Comparison of ENCODE assay signal across 20 mouse cellular contexts in the genomic region with DNA sequence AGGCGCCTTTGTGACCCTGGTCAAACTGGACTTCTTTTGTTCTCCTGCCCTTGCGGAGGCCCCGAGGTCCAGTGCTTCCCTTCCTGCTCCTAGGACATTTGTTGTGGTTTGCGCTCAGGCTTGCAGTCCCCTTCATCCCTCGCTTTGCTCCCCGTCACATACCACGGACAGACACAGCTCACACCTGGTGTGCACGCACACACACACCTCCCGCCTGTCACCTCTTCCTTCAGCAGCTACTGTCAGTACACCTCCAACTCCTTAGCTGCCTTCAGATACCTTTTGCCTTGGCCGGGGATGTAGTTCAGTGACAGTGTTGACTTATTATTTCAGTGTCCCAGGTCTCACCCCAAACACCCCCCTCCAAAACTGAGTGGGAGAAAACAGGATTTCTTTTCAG. TPM values are rescaled to one million over a fixed set of nuclear protein-coding genes. Genes with fewer than 3 reads are reported as not detected.
DNase-seq lines count a peak whose midpoint lies in the region; ATAC-seq and TF ChIP-seq lines count a peak whose summit lies in the region.
"Had no signal": no experiment of that assay in that cellular context is flagged by ENCODE, and none has a peak within 500 bp of the region (broad histone marks: within the 10 kb centered on the region; RNA-seq: fewer than 3 reads in every experiment).

No protein-coding gene starts in this region.

- no peaks in the 10 kb centered on the region for H3K9me3 ChIP-seq in hindbrain, embryonic 10.5 days
- no peaks in the 10 kb centered on the region for H3K9me3 ChIP-seq in hindbrain, embryonic 16.5 days (ENCODE audit: control insufficient read depth, low read length)
- no peaks in the 10 kb centered on the region for H3K9me3 ChIP-seq in midbrain, embryonic 11.5 days (ENCODE audit: control insufficient read depth, low read length)
- H3K9me3 ChIP-seq in midbrain, postnatal 0 days (ENCODE audit: low read length): no peaks in the 10 kb centered on the region
- H3K9me3 ChIP-seq: embryonic facial prominence, embryonic 15.5 days; forebrain, embryonic 15.5 days; heart, embryonic 15.5 days; hindbrain, embryonic 12.5 days had no signal

- no peaks in the 10 kb centered on the region for H3K27me3 ChIP-seq in hindbrain, embryonic 10.5 days (ENCODE audit: insufficient read depth, poor library complexity, severe bottlenecking)
- H3K27me3 ChIP-seq in hindbrain, embryonic 16.5 days (replicated peaks; ENCODE audit: control insufficient read depth, insufficient read depth, low read length): no peaks in the 10 kb centered on the region
- no peaks in the 10 kb centered on the region for H3K27me3 ChIP-seq in midbrain, embryonic 11.5 days (ENCODE audit: control insufficient read depth, insufficient read depth, low read length)
- no peaks in the 10 kb centered on the region for H3K27me3 ChIP-seq in midbrain, postnatal 0 days (ENCODE audit: insufficient read depth, low read length)
- H3K27me3 ChIP-seq: CH12.LX; embryonic facial prominence, embryonic 15.5 days; forebrain, embryonic 15.5 days; heart, embryonic 15.5 days; hindbrain, embryonic 12.5 days; Patski had no signal

- no peak overlapping the region for H3K9ac ChIP-seq in hindbrain, embryonic 16.5 days (ENCODE audit: low read depth, low read length)
- no peak overlapping the region for H3K9ac ChIP-seq in midbrain, embryonic 11.5 days (ENCODE audit: low read length)
- no peak overlapping the region for H3K9ac ChIP-seq in midbrain, postnatal 0 days (replicated peaks; ENCODE audit: low read length, poor library complexity, severe bottlenecking)
- H3K9ac ChIP-seq: embryonic facial prominence, embryonic 15.5 days; forebrain, embryonic 15.5 days; heart, embryonic 15.5 days; hindbrain, embryonic 12.5 days had no signal

- H3K36me3 ChIP-seq in hindbrain, embryonic 10.5 days: peaks cover 44% of the 10 kb centered on the region
- peaks cover 27% of the 10 kb centered on the region for H3K36me3 ChIP-seq in hindbrain, embryonic 16.5 days (ENCODE audit: control insufficient read depth, insufficient read depth, low read length)
- peaks cover 7% of the 10 kb centered on the region for H3K36me3 ChIP-seq in midbrain, embryonic 11.5 days (ENCODE audit: control insufficient read depth, insufficient read depth, low read length)
- peaks cover 35% of the 10 kb centered on the region for H3K36me3 ChIP-seq in midbrain, postnatal 0 days (ENCODE audit: insufficient read depth, low read length)

- no peak for TF ChIP-seq CTCF in midbrain, postnatal 0 days (IDR thresholded peaks at IDR 0.05)

- 48% methylated on average over 10 of the region's 10 CpGs for WGBS in hindbrain, embryonic 10.5 days
- 56% methylated on average over 10 of the region's 10 CpGs for WGBS in hindbrain, embryonic 16.5 days
- 66% methylated on average over 10 of the region's 10 CpGs for WGBS in midbrain, embryonic 11.5 days
- 57% methylated on average over 9 of the region's 10 CpGs for WGBS in midbrain, postnatal 0 days

- H3K4me3 ChIP-seq in hindbrain, embryonic 10.5 days: no peak overlapping the region
- no peak overlapping the region for H3K4me3 ChIP-seq in hindbrain, embryonic 16.5 days (ENCODE audit: low read length)
- no peak overlapping the region for H3K4me3 ChIP-seq in midbrain, embryonic 11.5 days (ENCODE audit: low read depth, low read length)
- no peak overlapping the region for H3K4me3 ChIP-seq in midbrain, postnatal 0 days (ENCODE audit: low read depth, low read length)
- H3K4me3 ChIP-seq: embryonic facial prominence, embryonic 15.5 days; forebrain, embryonic 15.5 days; heart, embryonic 15.5 days; hindbrain, embryonic 12.5 days had no signal

- no peak overlapping the region for H3K4me2 ChIP-seq in hindbrain, embryonic 16.5 days (ENCODE audit: low read length)
- no peak overlapping the region for H3K4me2 ChIP-seq in midbrain, embryonic 11.5 days
- H3K4me2 ChIP-seq in midbrain, postnatal 0 days (ENCODE audit: low read depth, low read length, poor library complexity, severe bottlenecking): no peak overlapping the region
- H3K4me2 ChIP-seq: embryonic facial prominence, embryonic 15.5 days; forebrain, embryonic 15.5 days; heart, embryonic 15.5 days; hindbrain, embryonic 12.5 days had no signal

- H3K4me1 ChIP-seq in hindbrain, embryonic 10.5 days (replicated peaks): peaks cover 29% of the 10 kb centered on the region
- no peaks in the 10 kb centered on the region for H3K4me1 ChIP-seq in hindbrain, embryonic 16.5 days (ENCODE audit: control insufficient read depth, insufficient read depth, low read depth, low read length)
- no peaks in the 10 kb centered on the region for H3K4me1 ChIP-seq in midbrain, embryonic 11.5 days (ENCODE audit: control insufficient read depth, insufficient read depth, low read length)
- H3K4me1 ChIP-seq in midbrain, postnatal 0 days (ENCODE audit: insufficient read depth, low read length): no peaks in the 10 kb centered on the region
- H3K4me1 ChIP-seq: embryonic facial prominence, embryonic 15.5 days; forebrain, embryonic 15.5 days had no signal

- peak overlapping the region; percentile 43; the same call in 1 of the 2 replicates for H3K27ac ChIP-seq in hindbrain, embryonic 10.5 days
- no peak overlapping the region for H3K27ac ChIP-seq in hindbrain, embryonic 16.5 days (ENCODE audit: low read depth, low read length)
- H3K27ac ChIP-seq in midbrain, embryonic 11.5 days (ENCODE audit: low read depth, low read length): no peak overlapping the region
- H3K27ac ChIP-seq in midbrain, postnatal 0 days (ENCODE audit: low read depth, low read length): no peak overlapping the region
- H3K27ac ChIP-seq: embryonic facial prominence, embryonic 15.5 days; forebrain, embryonic 15.5 days; heart, embryonic 15.5 days; hindbrain, embryonic 12.5 days; hindbrain, postnatal 0 days had no signal

- peak; percentile 88 for DNase-seq in heart, adult 11 months
- DNase-seq in heart, adult 9 months (ENCODE audit: low spot score in 2 of 2): no peak
- DNase-seq in hindbrain, embryonic 10.5 days (ENCODE audit: low spot score): no peak
- peak; percentile 6 for DNase-seq in midbrain, embryonic 11.5 days (ENCODE audit: low spot score, missing footprints)
- no peak for DNase-seq in midbrain, postnatal 0 days (ENCODE audit: low spot score)
- DNase-seq in frontal cortex, postnatal 14 days (ENCODE audit: low spot score in 2 of 2): no peak
- DNase-seq: cerebellum, adult 18-20 months; cerebellum, postnatal 10 days; embryo, embryonic 11 days had no signal

- ATAC-seq in hindbrain, embryonic 16.5 days: no peak
- ATAC-seq in midbrain, embryonic 11.5 days (ENCODE audit: low FRiP score): no peak
- ATAC-seq in midbrain, postnatal 0 days (ENCODE audit: low FRiP score): no peak
- ATAC-seq: activated CD4-positive, CD25-positive, alpha-beta regulatory T cell, adult 4 months; hindbrain, postnatal 0 days; Patski had no signal

RNA-seq across cellular contexts. Expression of gene Msmp, which starts 1.4 kb away (rescaled TPM):
- 0.88 and 1.0 TPM in 2 replicates for polyA plus RNA-seq in hindbrain, embryonic 10.5 days (2016; fragmentation: Nextera tagmentation; extraction: Ambion mirVana)
- polyA plus RNA-seq in hindbrain, embryonic 16.5 days (2015; fragmentation: Nextera tagmentation; extraction: Ambion mirVana): 0.71 and 0.94 TPM in 2 replicates
- polyA plus RNA-seq in midbrain, embryonic 11.5 days (2014; fragmentation: Nextera tagmentation; extraction: Ambion mirVana): 0.63 TPM in 1 of 2 replicates, not detected in the other
- not detected in 2 replicates for total RNA-seq in midbrain, postnatal 0 days (2014; rRNA removed)
- polyA plus RNA-seq in midbrain, postnatal 0 days (2015; fragmentation: Nextera tagmentation; extraction: Ambion mirVana): 1.4 and 2.5 TPM in 2 replicates
- total RNA-seq: common myeloid progenitor, adult 5-6 weeks; hindbrain, postnatal 0 days had no signal
- polyA plus RNA-seq: activated CD4-positive, CD25-positive, alpha-beta regulatory T cell, adult 4 months; embryonic facial prominence, embryonic 11.5 days; Patski had no signal

RNA-seq across cellular contexts. Expression of gene Gba2, which starts 7.0 kb away (rescaled TPM):
- 28.0 and 36.3 TPM in 2 replicates for polyA plus RNA-seq in hindbrain, embryonic 10.5 days (2016; fragmentation: Nextera tagmentation; extraction: Ambion mirVana)
- polyA plus RNA-seq in hindbrain, embryonic 16.5 days (2015; fragmentation: Nextera tagmentation; extraction: Ambion mirVana): 54.0 and 59.3 TPM in 2 replicates
- 24.5 and 26.1 TPM in 2 replicates for polyA plus RNA-seq in midbrain, embryonic 11.5 days (2014; fragmentation: Nextera tagmentation; extraction: Ambion mirVana)
- total RNA-seq in midbrain, postnatal 0 days (2014; rRNA removed): 29.3 and 56.4 TPM in 2 replicates
- polyA plus RNA-seq in midbrain, postnatal 0 days (2015; fragmentation: Nextera tagmentation; extraction: Ambion mirVana): 47.5 and 50.6 TPM in 2 replicates

RNA-seq across cellular contexts. Expression of gene Rgp1, which starts 7.2 kb away (rescaled TPM):
- 20.3 and 25.6 TPM in 2 replicates for polyA plus RNA-seq in hindbrain, embryonic 10.5 days (2016; fragmentation: Nextera tagmentation; extraction: Ambion mirVana)
- polyA plus RNA-seq in hindbrain, embryonic 16.5 days (2015; fragmentation: Nextera tagmentation; extraction: Ambion mirVana): 17.8 and 23.5 TPM in 2 replicates
- polyA plus RNA-seq in midbrain, embryonic 11.5 days (2014; fragmentation: Nextera tagmentation; extraction: Ambion mirVana): 22.0 and 25.2 TPM in 2 replicates
- total RNA-seq in midbrain, postnatal 0 days (2014; rRNA removed): 20.6 and 22.6 TPM in 2 replicates
- 12.3 and 12.4 TPM in 2 replicates for polyA plus RNA-seq in midbrain, postnatal 0 days (2015; fragmentation: Nextera tagmentation; extraction: Ambion mirVana)

RNA-seq across cellular contexts. Expression of gene Tln1, which starts 23.2 kb away (rescaled TPM):
- polyA plus RNA-seq in hindbrain, embryonic 10.5 days (2016; fragmentation: Nextera tagmentation; extraction: Ambion mirVana): 52.8 and 58.9 TPM in 2 replicates
- polyA plus RNA-seq in hindbrain, embryonic 16.5 days (2015; fragmentation: Nextera tagmentation; extraction: Ambion mirVana): 56.2 and 61.1 TPM in 2 replicates
- polyA plus RNA-seq in midbrain, embryonic 11.5 days (2014; fragmentation: Nextera tagmentation; extraction: Ambion mirVana): 38.4 and 40.4 TPM in 2 replicates
- 41.3 and 44.4 TPM in 2 replicates for total RNA-seq in midbrain, postnatal 0 days (2014; rRNA removed)
- 72.4 and 75.7 TPM in 2 replicates for polyA plus RNA-seq in midbrain, postnatal 0 days (2015; fragmentation: Nextera tagmentation; extraction: Ambion mirVana)

RNA-seq across cellular contexts. Expression of gene Creb3, which starts 23.6 kb away (rescaled TPM):
- 40.7 and 53.3 TPM in 2 replicates for polyA plus RNA-seq in hindbrain, embryonic 10.5 days (2016; fragmentation: Nextera tagmentation; extraction: Ambion mirVana)
- polyA plus RNA-seq in hindbrain, embryonic 16.5 days (2015; fragmentation: Nextera tagmentation; extraction: Ambion mirVana): 90.8 and 94.1 TPM in 2 replicates
- polyA plus RNA-seq in midbrain, embryonic 11.5 days (2014; fragmentation: Nextera tagmentation; extraction: Ambion mirVana): 46.4 and 54.5 TPM in 2 replicates
- 45.4 and 50.4 TPM in 2 replicates for total RNA-seq in midbrain, postnatal 0 days (2014; rRNA removed)
- 85.2 and 91.2 TPM in 2 replicates for polyA plus RNA-seq in midbrain, postnatal 0 days (2015; fragmentation: Nextera tagmentation; extraction: Ambion mirVana)

Comparison
In these comparisons a context has a peak if more than half of its experiments do, and no peak if none do; other contexts are left out.
1. DNase-seq: peak in heart, adult 11 months (single experiment) and midbrain, embryonic 11.5 days (single experiment); none in heart, adult 9 months (0 of 2), hindbrain, embryonic 10.5 days (single experiment), midbrain, postnatal 0 days (single experiment) and frontal cortex, postnatal 14 days (0 of 2).